8 mouse cellular contexts compared by ENCODE assay signal in the genomic region with DNA sequence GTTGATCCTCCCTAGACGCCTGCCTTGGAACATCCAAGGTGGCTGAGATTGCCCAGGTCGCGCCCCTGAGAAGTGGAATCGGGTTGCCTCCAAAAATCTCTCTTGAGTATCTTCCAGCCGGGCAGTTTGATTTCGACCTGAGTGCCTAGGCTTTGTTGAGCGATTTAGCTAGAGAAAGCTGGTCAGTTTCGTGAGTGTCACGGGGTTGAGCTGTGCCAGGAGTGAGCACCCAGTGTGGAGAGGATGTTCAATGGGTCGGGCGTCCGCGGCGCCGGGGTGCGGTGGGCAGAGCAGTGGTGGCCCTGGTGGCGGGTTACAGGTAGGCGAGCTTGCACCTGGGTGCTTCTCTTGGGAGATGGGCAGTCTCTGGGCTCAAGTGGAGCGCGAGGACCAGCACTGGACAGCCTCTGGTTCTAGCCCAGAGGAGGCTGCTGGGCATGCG. TPM values are rescaled to one million over a fixed set of nuclear protein-coding genes. Genes with fewer than 3 reads are reported as not detected.
DNase-seq lines count a peak whose midpoint lies in the region; ATAC-seq lines count a peak whose summit lies in the region.

No protein-coding gene starts in this region.

- peak; percentile 18 for DNase-seq in adrenal gland, adult 2 months
- DNase-seq in adrenal gland, adult 8-10 months, result no peak
- peak; percentile 49 for DNase-seq in retina, embryonic 14.5 days (ENCODE audit: low spot score)
- no peak for DNase-seq in retina, postnatal 1 day
- DNase-seq in left cerebral cortex, postnatal 14 days (ENCODE audit: low spot score in 2 of 2), result peak; percentile 10 to 21

- H3K9me3 ChIP-seq in heart, embryonic 13.5 days, result no peaks in the 10 kb centered on the region
- no peaks in the 10 kb centered on the region for H3K9me3 ChIP-seq in midbrain, embryonic 12.5 days

- no peak overlapping the region for H3K27ac ChIP-seq in heart, embryonic 13.5 days (replicated peaks)
- peak overlapping the region; percentile 97 for H3K27ac ChIP-seq in midbrain, embryonic 12.5 days (replicated peaks)

- H3K27me3 ChIP-seq in heart, embryonic 13.5 days (replicated peaks), result 0 out of 2 replicates have a peak, but pooled peaks cover 4% of the 10 kb centered on the region
- H3K27me3 ChIP-seq in midbrain, embryonic 12.5 days, result no peaks in the 10 kb centered on the region

- intact Hi-C loops in left cerebral cortex, postnatal 14 days (cut with DNase I), result loop anchor here (5.0 to 10.0 kb wide), 2 partner anchors 135 to 1323 kb away; no protein-coding TSS in a partner anchor

- 1% methylated on average over 21 of the region's 21 CpGs for WGBS in heart, embryonic 13.5 days
- WGBS in midbrain, embryonic 12.5 days, result under 1% methylated on average over 21 of the region's 21 CpGs

- H3K4me2 ChIP-seq in heart, embryonic 13.5 days, result peak overlapping the region; percentile 90
- H3K4me2 ChIP-seq in midbrain, embryonic 12.5 days (replicated peaks), result peak overlapping the region; percentile 87

- no peak for ATAC-seq in heart, embryonic 13.5 days (ENCODE audit: extremely low read depth, insufficient number of reproducible peaks, low FRiP score, low TSS enrichment)
- no peak for ATAC-seq in midbrain, embryonic 12.5 days (ENCODE audit: low FRiP score, low read depth)
- no peak; the same call in 1 of the 2 replicates for ATAC-seq in monocyte, adult 5-6 weeks (replicated peaks; ENCODE audit: insufficient number of reproducible peaks, low FRiP score, low TSS enrichment, poor library complexity, severe bottlenecking)

- H3K9ac ChIP-seq in heart, embryonic 13.5 days, result peak overlapping the region; percentile 89
- H3K9ac ChIP-seq in midbrain, embryonic 12.5 days (replicated peaks), result peak overlapping the region; percentile 95

- H3K4me1 ChIP-seq in heart, embryonic 13.5 days, result peaks cover 27% of the 10 kb centered on the region
- peaks cover 27% of the 10 kb centered on the region for H3K4me1 ChIP-seq in midbrain, embryonic 12.5 days

- no peaks in the 10 kb centered on the region for H3K36me3 ChIP-seq in heart, embryonic 13.5 days
- H3K36me3 ChIP-seq in midbrain, embryonic 12.5 days, result no peaks in the 10 kb centered on the region

- peak overlapping the region; percentile 78 for H3K4me3 ChIP-seq in heart, embryonic 13.5 days
- H3K4me3 ChIP-seq in midbrain, embryonic 12.5 days, result peak overlapping the region; percentile 62

RNA-seq across cellular contexts. Expression of a gene that starts 1.9 kb away (rescaled TPM):
- total RNA-seq in adrenal gland, adult 2 months (2021), result 1 to 10 TPM; 3.1 to 3.4 TPM
- polyA plus RNA-seq in adrenal gland, adult 2 months (2012; rRNA removed), result 1.2 and 1.7 TPM in 2 replicates
- total RNA-seq in adrenal gland, adult 8-10 months (2022), result 10 to 100 TPM in 1 of 4 experiments, 1 to 10 TPM in 3; 3.3 to 10.2 (median 6.3) TPM
- polyA plus RNA-seq in heart, embryonic 13.5 days (2015; fragmentation: Nextera tagmentation; extraction: Ambion mirVana), result 5.9 and 6.8 TPM in 2 replicates
- total RNA-seq in left cerebral cortex, postnatal 14 days (2021), result 100 to 1,000 TPM; 208 to 211 TPM
- polyA plus RNA-seq in midbrain, embryonic 12.5 days (2016; fragmentation: Nextera tagmentation; extraction: Ambion mirVana), result 40.7 and 45.9 TPM in 2 replicates
- 2.9 to 7.0 TPM (median 3.7 TPM) in 3 replicates for total RNA-seq in monocyte, adult 5-6 weeks (2017)

Comparison
In these comparisons a context has a peak if more than half of its experiments do, and no peak if none do; other contexts are left out.
1. DNase-seq: peak in adrenal gland, adult 2 months (single experiment), retina, embryonic 14.5 days (single experiment) and left cerebral cortex, postnatal 14 days (2 of 2); none in adrenal gland, adult 8-10 months (single experiment) and retina, postnatal 1 day (single experiment).
2. RNA of a gene that starts 1.9 kb away (total RNA-seq): 208 to 211 TPM in left cerebral cortex, postnatal 14 days; 3.3 to 10.2 TPM in adrenal gland, adult 8-10 months, 2.9 to 7.0 TPM in monocyte, adult 5-6 weeks and 3.1 to 3.4 TPM in adrenal gland, adult 2 months; every median in the first group is over 10 times any median in the second.